Mouse (Mus musculus): ENCODE data around the gene Bpgm. TPM values are rescaled to one million over a fixed set of nuclear protein-coding genes. Genes with fewer than 3 reads are reported as not detected.
A peak's percentile ranks its signal among the peaks of the same experiment; 100 is the strongest.

Bpgm gene
- polyA plus RNA-seq (2012; rRNA removed) = 40.9 and 45.8 TPM in 2 replicates

DNA sequence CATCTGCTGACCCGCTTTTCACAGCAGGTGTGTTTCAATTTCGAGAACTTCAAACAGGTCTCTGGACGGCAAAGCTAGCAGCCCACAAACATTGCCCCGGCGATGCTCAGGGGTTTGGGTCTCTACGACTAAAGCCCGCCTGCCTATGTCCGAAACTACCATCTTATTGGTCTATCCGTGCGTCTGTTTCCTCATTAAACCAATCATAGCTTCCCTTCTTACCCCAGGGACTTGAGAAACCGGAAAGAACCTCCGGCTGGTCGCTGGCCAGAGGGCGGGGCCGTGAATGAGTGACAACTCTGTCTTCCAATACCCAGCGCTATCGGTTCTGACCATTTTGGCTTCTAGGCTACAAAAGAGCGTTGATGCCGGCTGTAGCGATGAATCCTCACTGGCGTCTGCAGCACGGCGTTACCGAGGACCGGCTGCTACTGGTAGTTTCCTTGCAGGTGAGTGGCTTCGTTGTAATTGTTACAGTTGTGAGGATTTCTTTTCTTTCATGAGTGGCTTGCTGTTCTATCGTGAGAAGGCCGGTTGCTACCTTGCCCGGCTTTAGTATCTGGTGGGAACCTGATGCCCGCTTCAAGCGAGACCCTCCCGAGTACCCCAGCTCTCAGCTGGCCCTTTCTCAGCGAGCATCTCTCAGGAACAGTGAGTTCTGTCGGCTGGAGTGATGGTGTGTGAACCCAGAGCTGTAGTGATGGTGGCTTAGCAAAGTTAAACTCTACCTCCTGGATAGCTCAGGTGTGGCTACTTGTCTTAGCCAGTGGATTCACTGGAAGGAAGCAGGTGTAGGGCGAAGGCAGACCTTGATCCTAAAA, at the start of gene Bpgm:
Gene Bpgm (plus strand): TSS at position 234 of the 821 bp plus-strand sequence.
- peak; percentile 94 for DNase-seq (ENCODE audit: low spot score)

- no peak for DNase-seq (ENCODE audit: low spot score)
Measured at GRCm38 (mm10) chr6:34439006-34439405, 37.0 kb upstream of the Bpgm start.

- no peak for DNase-seq (ENCODE audit: low spot score)
Measured at GRCm38 (mm10) chr6:34441556-34442257, 34.3 kb upstream of the Bpgm start.

GRCm38 (mm10) chr6:34443791-34444190, 32.2 kb upstream of the Bpgm start:
- no peak for DNase-seq (ENCODE audit: low spot score)

GRCm38 (mm10) chr6:34447961-34448360, 28.0 kb upstream of the Bpgm start:
- no peak for DNase-seq (ENCODE audit: low spot score)

- DNase-seq (ENCODE audit: low spot score) = no peak
Measured at GRCm38 (mm10) chr6:34448696-34449095, 27.3 kb upstream of the Bpgm start.

DNA sequence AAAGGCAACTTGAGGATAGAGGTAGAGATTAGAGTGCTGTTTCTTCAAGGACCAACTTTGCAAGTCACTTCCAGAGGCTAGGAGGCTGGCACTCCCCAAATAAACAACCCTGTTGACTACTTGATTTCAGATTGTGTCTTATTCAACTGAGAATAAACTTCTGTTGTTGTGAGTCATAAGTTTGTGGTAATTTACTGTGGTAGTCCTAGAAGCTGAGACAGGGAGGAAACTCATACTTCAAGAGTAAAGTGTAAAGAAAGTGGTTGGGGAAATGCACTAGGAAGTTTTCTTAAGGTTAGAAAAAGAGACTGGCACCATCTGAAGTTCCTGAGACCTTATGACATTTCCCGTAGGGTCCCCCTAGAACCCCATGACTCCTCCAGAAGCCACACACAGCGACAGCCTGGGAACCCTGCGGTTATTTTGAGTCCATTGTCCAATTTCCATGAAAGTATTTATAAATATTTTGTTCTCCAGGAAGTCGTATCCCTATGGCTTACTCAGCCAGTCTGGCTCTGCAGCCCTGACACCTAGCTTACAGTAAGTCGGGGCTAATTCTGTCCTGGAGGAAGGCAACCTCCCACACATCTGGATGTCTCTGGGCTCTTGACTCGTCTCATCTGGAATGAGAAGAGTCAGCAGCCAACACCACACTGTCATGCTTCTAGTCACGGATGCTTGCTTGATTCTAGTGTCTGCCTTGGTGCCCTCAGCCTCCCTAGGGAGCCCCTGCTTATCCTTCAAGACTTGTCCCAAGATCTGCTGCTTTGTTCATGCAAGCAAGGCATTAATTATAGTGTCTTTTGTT, 22.8 kb upstream of the Bpgm start:
- DNase-seq (ENCODE audit: low spot score) = no peak

DNA sequence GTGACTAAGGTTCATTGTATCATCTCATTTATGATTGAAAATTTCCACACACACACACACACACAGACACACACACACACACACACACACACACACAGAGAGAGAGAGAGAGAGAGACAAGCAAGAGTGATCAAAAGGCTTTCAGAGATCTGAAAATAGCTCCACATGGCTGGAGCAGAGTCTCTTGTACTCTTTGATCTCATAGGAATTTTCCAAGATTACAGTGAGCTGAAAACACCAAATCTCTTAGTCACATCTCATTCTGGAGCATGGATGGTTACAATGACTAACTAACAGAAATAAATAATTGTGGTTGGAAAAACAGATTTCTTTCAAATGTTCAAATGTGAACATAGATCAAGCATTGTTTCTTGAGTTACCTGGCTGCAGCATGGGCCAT, 16.6 kb upstream of the Bpgm start:
- DNase-seq (ENCODE audit: low spot score) = no peak

- DNase-seq (ENCODE audit: low spot score) = no peak
Measured at GRCm38 (mm10) chr6:34460651-34461050, 15.4 kb upstream of the Bpgm start.

DNA sequence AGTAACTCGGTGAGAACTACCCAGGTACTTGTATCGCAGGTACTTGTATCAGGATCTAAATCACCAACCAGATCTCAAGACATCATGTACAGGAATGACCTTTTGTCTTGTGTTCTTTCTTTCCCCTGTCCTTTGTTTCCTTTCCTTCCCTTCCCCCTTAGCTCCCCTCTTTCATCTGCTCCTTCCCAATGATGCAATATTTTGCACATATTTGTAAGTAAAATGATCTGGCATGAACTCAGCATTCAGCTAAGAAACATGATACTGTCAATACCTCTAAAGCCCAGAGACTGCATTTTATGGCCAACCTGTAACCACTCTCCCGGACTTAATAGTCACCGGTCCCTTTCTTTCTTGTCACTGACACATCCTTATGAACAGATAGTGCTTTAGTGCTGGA, 12.4 kb upstream of the Bpgm start:
- DNase-seq (ENCODE audit: low spot score) = no peak

DNA sequence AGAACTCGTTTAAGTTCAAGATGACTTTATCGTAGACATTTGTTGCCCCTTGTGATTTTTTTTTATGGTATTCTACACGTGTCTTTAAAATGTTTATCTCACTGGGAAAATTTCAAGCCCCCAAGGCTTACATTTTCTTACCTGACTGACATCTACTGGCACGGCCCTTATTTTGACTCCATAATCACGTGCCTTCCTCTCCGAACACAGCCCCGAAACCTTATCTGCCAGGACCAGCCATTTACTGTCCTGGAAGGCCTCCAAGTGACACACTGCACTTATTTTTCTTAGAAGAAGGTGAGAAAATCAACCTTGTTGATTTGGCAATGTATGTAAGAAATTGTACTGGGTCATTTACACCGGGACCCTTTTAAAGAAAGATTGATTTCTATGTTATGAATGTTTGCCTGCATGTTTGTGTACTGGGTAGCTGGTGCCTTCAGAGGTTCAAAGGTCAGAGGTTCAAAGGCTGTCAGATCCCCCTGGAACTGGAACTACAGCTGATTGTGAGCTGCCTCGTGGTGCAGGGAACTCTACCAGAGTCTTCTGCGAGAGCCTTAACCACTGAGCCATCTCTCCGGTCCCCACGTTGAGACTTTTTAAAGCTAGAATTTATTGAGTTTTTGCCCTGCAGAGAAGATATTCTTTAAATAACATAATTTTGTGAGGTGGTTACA, 4.4 kb upstream of the Bpgm start:
- DNase-seq (ENCODE audit: low spot score) = no peak

DNA sequence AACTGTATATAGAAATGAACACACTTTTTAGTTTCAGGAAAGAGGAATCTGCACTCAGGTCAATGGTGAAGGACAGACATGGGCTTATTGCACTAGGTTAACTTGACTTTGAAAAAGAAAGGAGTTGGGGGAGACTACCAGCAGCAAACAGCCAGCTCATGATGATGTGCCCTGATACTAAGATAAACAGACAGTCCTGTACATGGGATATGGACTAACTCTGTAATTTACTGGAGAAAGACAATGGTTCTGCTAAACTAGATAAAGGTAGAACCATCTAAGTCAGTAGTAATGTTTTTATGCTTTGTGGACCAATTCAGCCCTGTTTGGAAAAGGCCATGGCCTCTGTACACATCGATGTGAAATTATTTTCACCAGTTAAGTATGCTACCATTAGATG, 2.7 kb upstream of the Bpgm start:
- no peak for DNase-seq (ENCODE audit: low spot score)

DNA sequence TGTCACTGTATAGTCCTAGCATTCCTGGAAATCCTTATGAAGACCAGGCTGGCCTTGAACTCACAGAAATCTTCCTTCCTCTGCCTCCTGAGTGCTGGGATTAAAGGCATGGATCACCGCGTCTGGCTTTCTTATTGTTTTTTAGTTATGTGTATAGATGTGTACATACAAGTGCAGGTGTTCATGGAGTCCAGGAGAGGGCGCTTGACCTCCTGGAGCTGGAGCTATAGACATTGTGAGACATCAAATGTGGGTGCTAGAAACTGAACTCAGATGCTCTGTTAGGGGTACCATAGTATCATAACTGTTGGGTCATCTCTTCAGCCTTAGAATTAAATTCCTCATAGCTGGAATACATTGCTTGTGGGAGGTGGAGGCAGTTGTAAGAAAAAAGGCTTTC, 2.0 kb upstream of the Bpgm start:
- no peak for DNase-seq (ENCODE audit: low spot score)

- no peak for DNase-seq (ENCODE audit: low spot score)
Measured at GRCm38 (mm10) chr6:34475391-34475790, 616 bp upstream of the Bpgm start.

DNA sequence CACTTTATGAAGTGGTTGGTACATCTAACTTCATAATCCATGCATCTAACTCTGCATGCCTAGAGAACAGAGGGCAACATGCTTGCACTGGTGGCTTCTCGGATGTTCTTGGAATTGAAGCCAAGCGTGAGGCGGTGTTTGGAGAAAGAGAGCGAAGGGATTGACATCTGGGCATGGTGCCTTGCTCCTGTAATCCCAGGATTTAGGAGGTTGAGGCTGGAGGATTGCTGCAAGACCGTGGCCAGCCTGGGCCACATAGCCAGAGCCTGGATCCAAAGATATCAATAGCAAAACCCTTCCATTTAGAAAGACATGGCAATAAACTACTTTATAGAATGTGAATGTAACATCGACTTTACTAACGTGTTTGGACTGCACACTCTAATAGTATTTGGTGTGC, 2.0 kb downstream of the Bpgm start:
- DNase-seq (ENCODE audit: low spot score) = no peak

DNA sequence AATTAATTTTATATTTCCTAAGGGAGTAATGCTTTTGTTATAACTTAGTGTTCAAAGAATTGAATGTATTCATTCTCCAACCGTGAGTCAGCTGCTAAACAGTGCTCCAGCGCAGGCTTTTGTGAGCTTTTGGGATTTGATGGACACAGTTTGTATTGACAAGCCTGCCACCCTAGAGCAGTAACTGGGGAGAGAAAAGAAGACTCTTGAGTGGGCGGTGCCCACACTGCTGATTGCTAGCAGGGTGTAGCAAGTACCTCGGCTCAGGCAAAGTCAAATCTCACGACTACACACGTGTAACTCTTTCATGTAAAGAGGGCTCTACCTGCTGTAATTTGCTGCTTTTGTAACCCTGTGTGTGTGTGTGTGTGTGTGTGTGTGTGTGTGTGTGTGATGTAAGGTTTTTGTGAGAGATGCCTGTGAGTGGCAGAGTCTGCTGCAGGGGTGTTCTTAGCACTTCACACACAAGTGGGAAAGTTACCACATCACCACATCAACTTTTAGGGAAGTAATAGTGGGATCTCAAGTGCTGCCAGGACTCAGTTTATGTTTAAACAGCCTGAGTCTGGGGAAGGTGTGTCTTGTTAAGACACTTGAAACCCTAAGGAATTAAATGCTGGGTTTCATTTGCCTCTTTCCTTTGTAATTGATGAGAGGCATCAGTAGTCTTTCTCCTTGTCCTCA, 2.8 kb downstream of the Bpgm start:
- DNase-seq (ENCODE audit: low spot score) = no peak

GRCm38 (mm10) chr6:34479531-34479930, 3.5 kb downstream of the Bpgm start:
- no peak for DNase-seq (ENCODE audit: low spot score)

DNA sequence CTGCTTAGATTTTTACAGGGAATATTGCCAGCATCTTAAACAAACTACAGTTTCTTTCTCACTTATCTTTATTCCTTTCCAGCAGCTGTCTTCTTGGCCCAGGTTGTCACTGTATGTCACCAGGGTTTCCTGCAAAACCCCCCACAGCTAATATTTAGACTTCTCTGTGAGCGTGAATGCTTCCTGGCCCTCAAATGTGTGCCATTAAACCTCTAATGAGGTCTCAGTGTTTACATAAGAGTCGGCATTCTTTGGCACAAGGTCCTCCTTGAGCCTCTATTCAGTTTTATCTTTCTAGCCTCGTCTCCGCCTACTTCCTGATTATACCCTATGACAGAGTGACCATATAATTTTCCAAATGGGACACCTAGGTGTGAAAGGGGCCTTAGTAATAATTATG, 4.7 kb downstream of the Bpgm start:
- DNase-seq (ENCODE audit: low spot score) = no peak

DNA sequence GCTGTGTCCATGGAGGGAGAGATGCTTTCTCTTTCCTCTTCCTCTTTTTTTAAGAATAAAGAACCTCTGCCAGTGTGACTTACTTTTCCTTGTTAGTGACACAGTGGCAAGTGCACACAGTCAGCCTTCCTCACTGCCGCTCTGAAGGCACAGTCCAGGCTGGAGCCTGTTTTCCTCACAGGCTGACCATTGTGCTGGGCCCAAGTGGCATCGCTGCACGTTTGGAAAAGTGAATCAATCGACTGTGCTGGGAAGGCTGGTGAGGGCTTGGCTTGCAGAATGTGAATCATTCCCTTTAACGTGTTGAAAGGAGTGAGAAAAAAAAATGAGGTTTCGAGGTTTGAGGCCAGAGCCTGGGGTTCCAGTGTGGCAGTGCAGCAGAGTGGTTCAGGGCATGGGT, 5.3 kb downstream of the Bpgm start:
- DNase-seq (ENCODE audit: low spot score) = no peak

DNA sequence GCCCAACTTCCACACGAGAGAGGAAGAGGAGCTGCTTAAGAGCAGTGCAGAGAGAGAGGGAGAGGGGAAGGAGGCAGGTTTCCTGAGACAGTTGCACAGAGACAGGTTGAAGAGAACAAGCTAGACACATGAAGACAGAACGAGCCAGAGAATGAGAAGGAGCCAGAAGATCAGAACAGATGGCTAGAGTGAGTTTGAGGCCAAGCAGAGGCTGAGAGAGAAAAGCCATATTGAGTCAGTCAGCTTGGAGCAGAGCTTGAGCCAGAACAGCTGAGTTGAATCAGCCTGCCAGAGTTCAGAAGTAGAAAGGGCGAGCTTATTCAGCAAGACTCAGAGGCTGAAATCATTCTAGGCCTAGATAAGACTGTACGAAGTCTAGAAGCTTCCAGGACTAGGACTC, 6.8 kb downstream of the Bpgm start:
- DNase-seq (ENCODE audit: low spot score) = no peak

- no peak for DNase-seq (ENCODE audit: low spot score)
Measured at GRCm38 (mm10) chr6:34483390-34483789, 7.4 kb downstream of the Bpgm start.

Data from urinary bladder, adult 2 months (tissue).